7 mouse cellular contexts compared by ENCODE assay signal in the genomic region with DNA sequence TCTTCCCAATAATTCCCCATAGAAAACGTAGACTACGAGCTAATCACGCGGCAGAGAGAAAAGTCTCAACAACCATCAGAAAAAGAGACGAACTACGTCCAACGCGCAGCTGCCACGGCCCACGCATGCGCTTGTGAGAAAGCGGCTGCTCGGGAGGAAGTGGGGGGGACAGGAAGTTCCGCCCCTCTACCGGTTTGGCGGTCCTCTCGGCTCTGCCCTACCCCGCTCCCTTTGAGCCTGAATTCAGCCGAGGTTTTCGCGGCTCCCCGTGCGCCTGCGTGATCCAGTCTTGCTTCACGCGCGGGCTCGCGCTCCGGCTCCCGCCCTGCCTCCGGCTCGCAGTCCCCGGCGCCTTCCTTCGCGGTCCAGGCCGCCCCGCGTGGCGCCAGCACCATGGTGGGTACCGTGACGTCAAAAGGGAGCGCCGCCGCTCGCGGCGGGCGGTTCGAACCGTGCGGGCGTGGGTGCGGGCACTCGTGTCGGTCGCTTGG. TPM values are rescaled to one million over a fixed set of nuclear protein-coding genes. Genes with fewer than 3 reads are reported as not detected.
A peak's percentile ranks its signal among the peaks of the same experiment; 100 is the strongest.
DNase-seq lines count a peak whose midpoint lies in the region; ATAC-seq and TF ChIP-seq lines count a peak whose summit lies in the region.

A gene (plus strand): TSS at position 173 of the 491 bp plus-strand sequence.

- H3K4me1 ChIP-seq in intestine, postnatal 0 days (replicated peaks; ENCODE audit: control insufficient read depth, insufficient read depth, low read length): no peaks in the 10 kb centered on the region
- H3K4me1 ChIP-seq in midbrain, embryonic 12.5 days: peaks cover 18% of the 10 kb centered on the region
- H3K4me1 ChIP-seq in small intestine, adult 2 months (ENCODE audit: control insufficient read depth, insufficient read depth, insufficient read length, low read length): peaks cover 4% of the 10 kb centered on the region; the same call in 1 of the 2 replicates

- no peaks in the 10 kb centered on the region for H3K27me3 ChIP-seq in intestine, postnatal 0 days (replicated peaks; ENCODE audit: control insufficient read depth, insufficient read depth, low read length)
- no peaks in the 10 kb centered on the region for H3K27me3 ChIP-seq in midbrain, embryonic 12.5 days
- H3K27me3 ChIP-seq in small intestine, adult 2 months (ENCODE audit: control insufficient read depth, insufficient read depth, low read length): no peaks in the 10 kb centered on the region

- H3K27ac ChIP-seq in intestine, postnatal 0 days (ENCODE audit: low read depth, low read length): peak within 1 kb of the TSS; percentile 93
- H3K27ac ChIP-seq in midbrain, embryonic 12.5 days (replicated peaks): peak within 1 kb of the TSS; percentile 96
- H3K27ac ChIP-seq in small intestine, adult 2 months (ENCODE audit: insufficient read depth, low read depth, low read length): peak within 1 kb of the TSS; percentile 93

- peak within 1 kb of the TSS; percentile 91 for H3K4me2 ChIP-seq in intestine, postnatal 0 days (replicated peaks; ENCODE audit: low read depth)
- peak within 1 kb of the TSS; percentile 96 for H3K4me2 ChIP-seq in midbrain, embryonic 12.5 days (replicated peaks)

- under 1% methylated on average over 58 of the region's 58 CpGs for WGBS in intestine, postnatal 0 days
- under 1% methylated on average over 57 of the region's 58 CpGs for WGBS in midbrain, embryonic 12.5 days
- WGBS in small intestine, adult 2 months: under 1% methylated on average over 58 of the region's 58 CpGs

- peak; percentile 87 for ATAC-seq in intestine, postnatal 0 days
- ATAC-seq in midbrain, embryonic 12.5 days (ENCODE audit: low FRiP score, low read depth): peak; percentile 94

- no peaks in the 10 kb centered on the region for H3K9me3 ChIP-seq in intestine, postnatal 0 days (ENCODE audit: control insufficient read depth)
- no peaks in the 10 kb centered on the region for H3K9me3 ChIP-seq in midbrain, embryonic 12.5 days

- H3K9ac ChIP-seq in intestine, postnatal 0 days (ENCODE audit: low read depth, low read length): peak within 1 kb of the TSS; percentile 72
- peak within 1 kb of the TSS; percentile 87 for H3K9ac ChIP-seq in midbrain, embryonic 12.5 days (replicated peaks)

- intact Hi-C loops in left cerebral cortex, postnatal 4 days (cut with DNase I): no loop called here

- peak; percentile 17; the same call in 1 of the 2 replicates for TF ChIP-seq CTCF in intestine, postnatal 0 days (IDR thresholded peaks at IDR 0.05; ENCODE audit: low read depth)
- TF ChIP-seq CTCF in small intestine, adult 2 months (IDR thresholded peaks at IDR 0.05; ENCODE audit: extremely low read depth, insufficient read length, insufficient replicate concordance, low read depth, low read length): no peak

- peak; percentile 72 for TF ChIP-seq POLR2A in small intestine, adult 2 months (IDR thresholded peaks at IDR 0.05; ENCODE audit: low read depth, low read length)

- peak within 1 kb of the TSS; percentile 73 for H3K4me3 ChIP-seq in intestine, postnatal 0 days (ENCODE audit: low read depth, low read length)
- H3K4me3 ChIP-seq in midbrain, embryonic 12.5 days: peak within 1 kb of the TSS; percentile 91
- H3K4me3 ChIP-seq in small intestine, adult 2 months (ENCODE audit: low read depth, low read length): peak within 1 kb of the TSS; percentile 81

- peak; percentile 91 for DNase-seq in adrenal gland, adult 8-10 months
- peak; percentile 92 for DNase-seq in embryo, embryonic 9.5 days (ENCODE audit: extremely low spot score)
- DNase-seq in gonadal fat pad, adult 2 months (ENCODE audit: low read depth): no peak
- peak; percentile 91 for DNase-seq in left cerebral cortex, postnatal 4 days

- peaks cover 17% of the 10 kb centered on the region for H3K36me3 ChIP-seq in intestine, postnatal 0 days (ENCODE audit: control insufficient read depth, insufficient read depth)
- H3K36me3 ChIP-seq in midbrain, embryonic 12.5 days: peaks cover 21% of the 10 kb centered on the region
- H3K36me3 ChIP-seq in small intestine, adult 2 months (ENCODE audit: control insufficient read depth, insufficient read depth, low read length): peaks cover 16% of the 10 kb centered on the region

RNA-seq across cellular contexts. Expression of the gene that starts here (rescaled TPM):
- 10 to 100 TPM; 28.2 to 35.4 (median 30.1) TPM for total RNA-seq in adrenal gland, adult 8-10 months (2022)
- polyA plus RNA-seq in gonadal fat pad, adult 2 months (2012; rRNA removed): 36.8 and 54.6 TPM in 2 replicates
- polyA plus RNA-seq in intestine, postnatal 0 days (2015; fragmentation: Nextera tagmentation; extraction: Ambion mirVana): 70.6 and 76.6 TPM in 2 replicates
- total RNA-seq in left cerebral cortex, postnatal 4 days (2021): 10 to 100 TPM; 35.9 to 38.5 TPM
- 188 and 202 TPM in 2 replicates for polyA plus RNA-seq in midbrain, embryonic 12.5 days (2016; fragmentation: Nextera tagmentation; extraction: Ambion mirVana)
- polyA plus RNA-seq in small intestine, adult 2 months (2012; rRNA removed): 51.7 and 82.1 TPM in 2 replicates
